Mouse (Mus musculus): ENCODE results near the gene Armh3.

GRCm38 (mm10) chr19:45945986-45946385, 52.3 kb downstream of the Armh3 start:
- TF ChIP-seq CTCF (IDR thresholded peaks at IDR 0.05; ENCODE audit: borderline replicate concordance, insufficient read depth, low read length) (no peak), POLR2A (IDR thresholded peaks at IDR 0.05; ENCODE audit: low read depth, low read length) (no peak)
